Mouse (Mus musculus) neural tube, embryonic 15.5 days (tissue): ENCODE results near the gene Acoxl. TPM values are rescaled to one million over a fixed set of nuclear protein-coding genes. Genes with fewer than 3 reads are reported as not detected.

Experiments used
- ATAC-seq: fragments of 200-750 bp; cut with Nextera tagmentation; 2 replicates; pipeline ENCODE4 v1.8.0; 2017; ENCODE audit warnings: mild to moderate bottlenecking, moderate TSS enrichment, moderate library complexity; ENCODE audit not compliant: low FRiP score
- H3K27ac ChIP-seq: fragments of 300-500 bp; sonication (generic); replicated peaks from 2 replicates; pipeline ENCODE4 v1.5.1; 2015; ENCODE audit warnings: mild to moderate bottlenecking, inconsistent platforms
- H3K27me3 ChIP-seq: fragments of 300-500 bp; sonication (generic); replicated peaks from 2 replicates; pipeline ENCODE4 v1.6.1; 2015; ENCODE audit warnings: inconsistent platforms
- H3K36me3 ChIP-seq: fragments of 300-500 bp; sonication (generic); 2 replicates; pipeline ENCODE4 v1.6.1; 2015; ENCODE audit warnings: inconsistent platforms
- H3K4me1 ChIP-seq: fragments of 300-500 bp; sonication (generic); 2 replicates; pipeline ENCODE4 v1.6.1; 2015; ENCODE audit warnings: inconsistent platforms
- H3K4me2 ChIP-seq: fragments of 300-500 bp; sonication (generic); 2 replicates; pipeline ENCODE4 v1.6.1; 2015; ENCODE audit warnings: inconsistent platforms, mild to moderate bottlenecking, moderate library complexity
- H3K4me3 ChIP-seq: fragments of 300-500 bp; sonication (generic); replicated peaks from 2 replicates; pipeline ENCODE4 v1.5.1; 2015; ENCODE audit warnings: mild to moderate bottlenecking, inconsistent platforms
- H3K9ac ChIP-seq: fragments of 300-500 bp; sonication (generic); replicated peaks from 2 replicates; pipeline ENCODE4 v1.6.1; 2015; ENCODE audit warnings: mild to moderate bottlenecking, inconsistent platforms
- H3K9me3 ChIP-seq: fragments of 300-500 bp; sonication (generic); replicated peaks from 2 replicates; pipeline ENCODE4 v1.6.1; 2016; ENCODE audit warnings: inconsistent platforms
- WGBS: fragments of 180-500 bp; shearing (Covaris S2); methylation state at CpG from one replicate; pipeline ENCODE4 v1.1.7; 2015; ENCODE audit warnings: mixed read lengths; 5-methylcytosine and 5-hydroxymethylcytosine counted together
- polyA plus RNA-seq: library from polyadenylated mRNA; unstranded; fragments of >200 nt; fragmentation: Nextera tagmentation; extraction: Ambion mirVana; gene quantifications from 2 replicates; pipeline ENCODE4 v1.2.1, GENCODE M21; 2015

Gene Acoxl
- polyA plus RNA-seq, 1 experiment from 2014 or later, result 0.13 TPM

DNA sequence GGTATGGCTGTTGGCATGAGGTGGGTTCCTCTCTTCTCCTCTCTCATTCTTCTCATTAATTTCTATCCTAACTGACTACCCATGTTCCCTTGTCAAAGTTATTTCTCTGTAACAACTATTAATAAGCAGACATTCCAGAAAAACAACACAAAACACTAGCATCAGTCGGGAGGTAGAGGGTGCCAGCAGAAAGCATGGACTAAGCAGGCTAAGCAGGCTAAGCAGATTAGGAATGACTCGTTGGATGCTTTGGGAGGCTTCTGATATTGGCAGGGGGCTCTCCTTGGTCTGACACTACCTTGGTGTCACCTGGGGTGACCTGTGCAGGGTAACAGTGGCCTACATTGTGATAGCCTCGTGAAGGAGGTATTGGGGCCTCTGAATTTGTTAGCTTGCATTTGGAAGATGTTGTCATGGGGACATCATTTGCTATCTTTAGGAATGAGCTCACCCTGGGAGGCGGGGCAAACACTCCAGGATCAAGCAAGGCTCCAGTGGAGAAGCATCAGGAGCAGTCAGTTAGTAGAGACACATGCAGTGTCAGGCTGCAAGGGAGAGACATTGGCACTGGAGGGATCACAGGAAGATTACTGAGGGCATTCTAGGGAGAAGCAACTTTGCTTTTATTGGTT, 123.2 kb downstream of the Acoxl start:
- 53% methylated on average over 4 of the region's 4 CpGs for WGBS
- ATAC-seq, result peak; percentile 61; the same call in 1 of the 2 replicates
- H3K27me3 ChIP-seq, result no peaks in the 10 kb centered on the region
- no peak overlapping the region for H3K4me3 ChIP-seq
- peaks cover 21% of the 10 kb centered on the region for H3K4me1 ChIP-seq
- peak overlapping the region; percentile 74 for H3K27ac ChIP-seq
- no peak overlapping the region for H3K9ac ChIP-seq
- H3K36me3 ChIP-seq, result no peaks in the 10 kb centered on the region
- no peaks in the 10 kb centered on the region for H3K9me3 ChIP-seq
- no peak overlapping the region for H3K4me2 ChIP-seq

GRCm38 (mm10) chr2:127968944-127969343, 130.3 kb downstream of the Acoxl start:
- Histone ChIP-seq H3K9ac (no peak overlapping the region), H3K4me3 (no peak overlapping the region), H3K27ac (no peak overlapping the region), H3K9me3 (no peaks in the 10 kb centered on the region), H3K36me3 (no peaks in the 10 kb centered on the region), H3K4me1 (no peaks in the 10 kb centered on the region), H3K4me2 (no peak overlapping the region), H3K27me3 (no peaks in the 10 kb centered on the region)
- 99% methylated on average over 2 of the region's 2 CpGs for WGBS
- no peak for ATAC-seq

DNA sequence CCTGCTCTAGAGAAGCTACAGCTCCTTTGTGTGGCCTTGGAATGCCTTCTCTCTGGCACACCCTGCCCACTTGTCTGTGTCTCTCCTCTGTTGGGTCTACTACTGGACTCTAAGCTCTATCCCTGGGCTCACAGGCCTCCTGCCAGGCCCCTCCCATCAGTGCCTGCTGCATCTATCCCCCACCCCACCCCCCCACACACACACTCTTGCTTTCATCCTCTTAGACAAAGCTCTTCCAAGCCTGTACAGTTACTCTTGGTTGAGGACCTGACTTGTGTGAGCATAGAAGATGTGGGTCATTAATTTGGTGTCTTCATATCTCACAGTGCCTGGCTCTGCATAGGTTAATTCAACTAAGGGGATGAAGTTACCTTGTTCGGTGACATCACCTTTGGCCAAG, 137.6 kb downstream of the Acoxl start:
- H3K27ac ChIP-seq, result no peak overlapping the region
- no peak overlapping the region for H3K4me3 ChIP-seq
- 100% methylated on average over 1 of the region's 1 CpGs for WGBS
- H3K9ac ChIP-seq, result no peak overlapping the region
- H3K4me1 ChIP-seq, result no peaks in the 10 kb centered on the region
- no peak overlapping the region for H3K4me2 ChIP-seq
- no peaks in the 10 kb centered on the region for H3K36me3 ChIP-seq
- no peak for ATAC-seq
- H3K27me3 ChIP-seq, result no peaks in the 10 kb centered on the region
- no peaks in the 10 kb centered on the region for H3K9me3 ChIP-seq

GRCm38 (mm10) chr2:127978601-127979230, 140.0 kb downstream of the Acoxl start:
- Histone ChIP-seq H3K4me2 (no peak overlapping the region), H3K4me3 (no peak overlapping the region), H3K4me1 (no peaks in the 10 kb centered on the region), H3K9ac (no peak overlapping the region), H3K9me3 (no peaks in the 10 kb centered on the region), H3K27ac (no peak overlapping the region), H3K36me3 (no peaks in the 10 kb centered on the region), H3K27me3 (no peaks in the 10 kb centered on the region)
- WGBS, result 86% methylated on average over 7 of the region's 7 CpGs
- ATAC-seq, result no peak

DNA sequence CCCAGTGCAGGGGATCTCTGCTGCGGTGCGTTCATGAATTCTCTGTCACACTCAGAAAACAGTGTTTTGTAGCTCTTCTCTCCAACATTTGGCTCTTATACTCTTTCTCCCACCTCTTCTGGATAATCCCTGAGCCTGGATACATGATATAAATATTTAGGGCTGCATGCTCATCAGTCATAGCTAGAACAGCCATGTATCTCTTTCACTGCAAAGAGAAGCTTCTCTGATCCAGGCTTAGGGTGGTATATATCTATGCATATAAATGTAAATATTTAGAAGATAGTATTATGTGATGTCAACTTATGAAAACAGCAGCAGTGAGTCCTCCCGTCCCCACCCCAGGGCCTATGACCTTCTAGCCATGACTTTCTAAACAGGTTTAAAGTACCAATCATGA, 143.9 kb downstream of the Acoxl start:
- no peak overlapping the region for H3K27ac ChIP-seq
- 92% methylated on average over 3 of the region's 3 CpGs for WGBS
- no peaks in the 10 kb centered on the region for H3K36me3 ChIP-seq
- no peaks in the 10 kb centered on the region for H3K27me3 ChIP-seq
- H3K9ac ChIP-seq, result no peak overlapping the region
- no peaks in the 10 kb centered on the region for H3K4me1 ChIP-seq
- no peak for ATAC-seq
- no peak overlapping the region for H3K4me2 ChIP-seq
- no peaks in the 10 kb centered on the region for H3K9me3 ChIP-seq
- H3K4me3 ChIP-seq, result no peak overlapping the region

DNA sequence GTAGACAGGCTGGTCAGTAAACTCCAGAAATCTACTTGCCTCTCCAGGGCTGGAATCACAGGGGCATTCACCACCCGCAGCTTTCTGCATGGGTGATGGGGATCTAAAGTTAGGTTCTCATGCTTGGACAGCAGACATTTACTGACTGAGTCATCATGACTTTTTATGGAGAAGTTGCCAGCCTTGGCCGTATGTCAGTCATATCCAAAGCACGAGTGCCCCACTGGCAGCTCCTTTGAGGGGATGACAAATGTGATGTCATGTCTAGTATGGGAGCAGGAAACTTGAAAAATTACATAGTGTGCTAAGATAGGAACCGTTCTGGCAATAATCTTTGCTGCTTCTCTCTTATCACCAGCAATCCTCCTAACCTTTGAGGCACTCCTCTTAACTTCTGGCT, 144.6 kb downstream of the Acoxl start:
- Histone ChIP-seq H3K36me3 (no peaks in the 10 kb centered on the region), H3K9me3 (no peaks in the 10 kb centered on the region), H3K9ac (no peak overlapping the region), H3K4me1 (no peaks in the 10 kb centered on the region), H3K27ac (no peak overlapping the region), H3K4me2 (no peak overlapping the region), H3K4me3 (no peak overlapping the region), H3K27me3 (no peaks in the 10 kb centered on the region)
- ATAC-seq, result no peak
- WGBS, result 90% methylated on average over 4 of the region's 4 CpGs

GRCm38 (mm10) chr2:127983981-127984380, 145.3 kb downstream of the Acoxl start:
- no peaks in the 10 kb centered on the region for H3K9me3 ChIP-seq
- H3K9ac ChIP-seq, result no peak overlapping the region
- ATAC-seq, result no peak
- no peak overlapping the region for H3K4me2 ChIP-seq
- H3K36me3 ChIP-seq, result no peaks in the 10 kb centered on the region
- H3K27me3 ChIP-seq, result no peaks in the 10 kb centered on the region
- 96% methylated on average over 1 of the region's 1 CpGs for WGBS
- no peak overlapping the region for H3K4me3 ChIP-seq
- H3K27ac ChIP-seq, result no peak overlapping the region
- H3K4me1 ChIP-seq, result no peaks in the 10 kb centered on the region

- Histone ChIP-seq H3K27me3 (no peaks in the 10 kb centered on the region), H3K4me1 (no peaks in the 10 kb centered on the region), H3K27ac (no peak overlapping the region), H3K4me2 (no peak overlapping the region), H3K9me3 (no peaks in the 10 kb centered on the region), H3K36me3 (no peaks in the 10 kb centered on the region), H3K4me3 (no peak overlapping the region), H3K9ac (no peak overlapping the region)
- WGBS, result 70% methylated on average over 4 of the region's 4 CpGs
- ATAC-seq, result no peak
Observed at GRCm38 (mm10) chr2:127987706-127988105, 149.0 kb downstream of the Acoxl start.

DNA sequence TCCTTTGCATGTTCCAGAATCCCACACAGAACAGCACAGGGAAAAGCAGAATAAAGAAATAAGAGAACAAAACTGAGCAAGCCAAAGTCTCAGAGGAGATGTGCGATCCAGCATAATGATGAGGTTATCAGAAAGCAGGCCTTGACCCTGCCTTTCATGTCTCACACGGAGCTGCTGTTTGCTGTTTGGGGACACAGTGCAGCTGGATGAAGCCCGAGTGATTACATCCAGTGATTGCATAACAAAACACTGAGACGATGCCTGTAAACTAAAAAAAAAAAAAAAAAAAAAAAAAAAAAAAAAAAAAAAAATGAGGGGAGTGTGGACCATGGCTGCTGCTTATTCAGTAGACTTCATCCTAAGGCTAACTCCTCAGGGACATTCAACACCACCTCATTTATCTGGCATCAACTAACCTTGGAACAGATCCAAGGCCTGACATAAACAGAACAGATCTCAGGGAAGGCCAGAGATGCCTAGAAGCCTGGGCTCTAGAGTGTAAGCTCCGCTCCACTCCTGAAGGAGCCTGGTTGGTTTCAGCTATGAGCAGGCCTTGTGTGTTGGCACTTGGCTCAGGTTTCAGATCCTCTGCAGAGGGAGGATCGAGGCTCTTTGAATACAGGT, 152.3 kb downstream of the Acoxl start:
- H3K4me2 ChIP-seq, result no peak overlapping the region
- no peaks in the 10 kb centered on the region for H3K36me3 ChIP-seq
- no peaks in the 10 kb centered on the region for H3K9me3 ChIP-seq
- H3K27me3 ChIP-seq, result no peaks in the 10 kb centered on the region
- H3K4me1 ChIP-seq, result no peaks in the 10 kb centered on the region
- 60% methylated on average over 6 of the region's 6 CpGs for WGBS
- ATAC-seq, result no peak
- no peak overlapping the region for H3K9ac ChIP-seq
- no peak overlapping the region for H3K27ac ChIP-seq
- no peak overlapping the region for H3K4me3 ChIP-seq

- Histone ChIP-seq H3K36me3 (no peaks in the 10 kb centered on the region), H3K9ac (no peak overlapping the region), H3K27ac (no peak overlapping the region), H3K27me3 (no peaks in the 10 kb centered on the region), H3K9me3 (no peaks in the 10 kb centered on the region), H3K4me3 (no peak overlapping the region), H3K4me2 (no peak overlapping the region), H3K4me1 (no peaks in the 10 kb centered on the region)
- no peak for ATAC-seq
- 100% methylated on average over 1 of the region's 1 CpGs for WGBS
Observed at GRCm38 (mm10) chr2:127991656-127992055, 153.0 kb downstream of the Acoxl start.

DNA sequence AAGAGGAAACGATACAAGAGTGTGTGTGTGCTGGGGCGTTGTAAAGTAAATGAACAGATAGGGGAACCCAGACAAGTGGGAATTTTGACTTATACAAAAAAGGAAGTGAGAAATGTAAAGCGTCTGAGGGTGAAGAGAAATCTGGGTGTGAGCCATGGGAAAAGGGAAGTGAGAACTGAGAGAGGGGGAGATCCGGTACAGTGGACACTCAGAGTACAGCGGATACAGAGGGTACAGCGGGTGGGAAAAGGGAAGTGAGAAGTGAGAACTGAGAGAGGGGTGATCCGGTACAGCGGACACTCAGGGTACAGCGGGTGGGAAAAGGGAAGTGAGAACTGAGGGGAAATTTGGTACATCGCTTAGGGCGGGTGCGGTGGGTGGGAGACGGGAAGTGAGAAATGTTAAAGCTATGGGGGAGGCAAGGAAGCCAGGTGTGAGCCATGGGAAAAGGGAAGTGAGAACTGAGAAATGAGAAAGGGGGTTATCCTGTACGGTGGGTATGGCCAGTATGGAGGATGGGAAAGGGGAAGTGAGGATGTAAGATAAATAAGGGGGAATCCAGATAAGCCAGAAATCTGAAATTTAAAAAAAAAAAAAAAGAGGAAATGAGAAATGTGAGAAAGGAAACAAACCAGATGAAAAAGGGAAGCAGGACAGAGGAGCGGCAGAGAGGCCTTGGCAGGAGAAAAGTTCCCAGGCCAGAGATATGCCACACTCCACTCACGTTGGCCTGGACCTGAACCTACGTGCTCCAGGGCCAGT, 170.2 kb downstream of the Acoxl start:
- Histone ChIP-seq H3K36me3 (no peaks in the 10 kb centered on the region), H3K9ac (no peak overlapping the region), H3K4me2 (no peak overlapping the region), H3K4me3 (no peak overlapping the region), H3K9me3 (no peaks in the 10 kb centered on the region), H3K27me3 (no peaks in the 10 kb centered on the region), H3K27ac (no peak overlapping the region), H3K4me1 (no peaks in the 10 kb centered on the region)
- no peak for ATAC-seq
- 93% methylated on average over 17 of the region's 17 CpGs for WGBS

DNA sequence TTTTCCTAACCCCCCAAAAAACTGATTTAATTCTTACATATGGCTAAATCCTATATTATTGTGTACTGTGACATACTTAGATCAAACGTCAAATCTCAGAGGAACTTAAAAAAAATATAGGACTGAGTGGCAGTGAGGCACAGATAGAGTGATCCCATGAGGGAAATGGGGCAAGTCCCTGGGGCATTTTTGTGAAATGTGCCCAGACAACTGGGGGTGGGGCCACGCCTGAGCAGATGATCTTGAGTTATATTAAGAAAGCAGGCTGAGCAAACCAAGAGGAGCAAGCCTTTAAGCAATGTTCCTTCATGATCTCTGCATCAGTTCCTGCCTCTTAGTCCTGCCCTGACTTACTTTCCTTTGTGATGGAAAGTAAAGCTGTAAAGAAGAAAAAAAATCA, 175.9 kb downstream of the Acoxl start:
- Histone ChIP-seq H3K4me1 (no peaks in the 10 kb centered on the region), H3K9ac (no peak overlapping the region), H3K4me3 (no peak overlapping the region), H3K9me3 (no peaks in the 10 kb centered on the region), H3K27me3 (no peaks in the 10 kb centered on the region), H3K27ac (no peak overlapping the region), H3K36me3 (no peaks in the 10 kb centered on the region), H3K4me2 (no peak overlapping the region)
- 78% methylated on average over 2 of the region's 2 CpGs for WGBS
- no peak for ATAC-seq
